Mouse (Mus musculus) forebrain, embryonic 13.5 days (tissue): ENCODE data around the gene Dlx6. TPM values are rescaled to one million over a fixed set of nuclear protein-coding genes. Genes with fewer than 3 reads are reported as not detected.

Source experiments
- ATAC-seq: fragments of 200-750 bp; cut with Nextera tagmentation; 2 replicates; pipeline ENCODE4 v1.8.0; 2017
- H3K27ac ChIP-seq: fragments of 300-500 bp; sonication (generic); 2 replicates; pipeline ENCODE4 v1.5.1; 2015; ENCODE audit warnings: inconsistent platforms, mild to moderate bottlenecking, moderate library complexity
- H3K27me3 ChIP-seq: fragments of 300-500 bp; sonication (generic); 2 replicates; pipeline ENCODE4 v1.6.1; 2015; ENCODE audit warnings: mild to moderate bottlenecking, inconsistent platforms
- H3K36me3 ChIP-seq: fragments of 300-500 bp; sonication (generic); 2 replicates; pipeline ENCODE4 v1.6.1; 2015; ENCODE audit warnings: mild to moderate bottlenecking, inconsistent platforms; ENCODE audit not compliant: poor library complexity, severe bottlenecking
- H3K4me1 ChIP-seq: fragments of 300-500 bp; sonication (generic); 2 replicates; pipeline ENCODE4 v1.6.1; 2015; ENCODE audit warnings: inconsistent platforms
- H3K4me2 ChIP-seq: fragments of 300-500 bp; sonication (generic); 2 replicates; pipeline ENCODE4 v1.6.1; 2015; ENCODE audit warnings: inconsistent platforms, mild to moderate bottlenecking, moderate library complexity
- H3K4me3 ChIP-seq: fragments of 300-500 bp; sonication (generic); 2 replicates; pipeline ENCODE4 v1.5.1; 2015; ENCODE audit warnings: mild to moderate bottlenecking, inconsistent platforms
- H3K9ac ChIP-seq: fragments of 300-500 bp; sonication (generic); 2 replicates; pipeline ENCODE4 v1.6.1; 2015; ENCODE audit warnings: mild to moderate bottlenecking, inconsistent platforms
- H3K9me3 ChIP-seq: fragments of 300-500 bp; sonication (generic); replicated peaks from 2 replicates; pipeline ENCODE4 v1.6.1; 2016; ENCODE audit warnings: inconsistent platforms
- WGBS: fragments of 180-500 bp; shearing (Covaris S2); methylation state at CpG from one replicate; pipeline ENCODE4 v1.1.7; 2015; 5-methylcytosine and 5-hydroxymethylcytosine counted together
- polyA plus RNA-seq: library from polyadenylated mRNA; unstranded; fragments of >200 nt; fragmentation: Nextera tagmentation; extraction: Ambion mirVana; gene quantifications from 2 replicates; pipeline ENCODE4 v1.2.1, GENCODE M21; 2015

Gene Dlx6
- polyA plus RNA-seq = 15.5 and 16.2 TPM in 2 replicates

GRCm38 (mm10) chr6:6863160-6863870 is at the start of gene Dlx6:
TSS of gene Dlx6 (plus strand) at chr6:6863334.
- H3K27me3 ChIP-seq = peaks cover 86% of the 10 kb centered on the region
- peak within 1 kb of the TSS; percentile 70 for H3K4me2 ChIP-seq
- peak within 1 kb of the TSS; percentile 94 for H3K9ac ChIP-seq
- H3K4me3 ChIP-seq = peak within 1 kb of the TSS; percentile 60
- no peaks in the 10 kb centered on the region for H3K9me3 ChIP-seq
- peak; percentile 41 for ATAC-seq
- peak within 1 kb of the TSS; percentile 98 for H3K27ac ChIP-seq
- H3K4me1 ChIP-seq = peaks cover 31% of the 10 kb centered on the region
- no peaks in the 10 kb centered on the region for H3K36me3 ChIP-seq
- WGBS = under 1% methylated on average over 41 of the region's 52 CpGs

- 85% methylated on average over 6 of the region's 6 CpGs for WGBS
- no peak overlapping the region for H3K9ac ChIP-seq
- H3K27me3 ChIP-seq = no peaks in the 10 kb centered on the region
- no peaks in the 10 kb centered on the region for H3K9me3 ChIP-seq
- no peaks in the 10 kb centered on the region for H3K36me3 ChIP-seq
- H3K4me2 ChIP-seq = no peak overlapping the region
- no peak overlapping the region for H3K4me3 ChIP-seq
- peaks cover 11% of the 10 kb centered on the region; the same call in 1 of the 2 replicates for H3K4me1 ChIP-seq
- no peak overlapping the region for H3K27ac ChIP-seq
- peak; percentile 25; the same call in 1 of the 2 replicates for ATAC-seq
Observed at GRCm38 (mm10) chr6:6816821-6817220, 46.3 kb upstream of the Dlx6 start.

GRCm38 (mm10) chr6:6818036-6818788 is 44.9 kb upstream of the Dlx6 start:
- Histone ChIP-seq H3K27ac (no peak overlapping the region), H3K36me3 (no peaks in the 10 kb centered on the region), H3K4me1 (peaks cover 11% of the 10 kb centered on the region; the same call in 1 of the 2 replicates), H3K27me3 (no peaks in the 10 kb centered on the region), H3K4me2 (no peak overlapping the region), H3K9ac (no peak overlapping the region), H3K9me3 (no peaks in the 10 kb centered on the region), H3K4me3 (no peak overlapping the region)
- no peak for ATAC-seq
- WGBS = 59% methylated on average over 8 of the region's 9 CpGs

GRCm38 (mm10) chr6:6819134-6819533 is 44.0 kb upstream of the Dlx6 start:
- Histone ChIP-seq H3K9ac (no peak overlapping the region), H3K9me3 (no peaks in the 10 kb centered on the region), H3K36me3 (no peaks in the 10 kb centered on the region), H3K4me2 (peak overlapping the region; percentile 12), H3K27ac (no peak overlapping the region), H3K4me3 (no peak overlapping the region), H3K27me3 (no peaks in the 10 kb centered on the region), H3K4me1 (peaks cover 11% of the 10 kb centered on the region; the same call in 1 of the 2 replicates)
- 8% methylated on average over 7 of the region's 7 CpGs for WGBS
- ATAC-seq = no peak

- Histone ChIP-seq H3K9ac (no peak overlapping the region), H3K4me1 (peaks cover 13% of the 10 kb centered on the region; the same call in 1 of the 2 replicates), H3K27me3 (no peaks in the 10 kb centered on the region), H3K9me3 (no peaks in the 10 kb centered on the region), H3K36me3 (no peaks in the 10 kb centered on the region), H3K4me3 (no peak overlapping the region), H3K4me2 (no peak overlapping the region), H3K27ac (no peak overlapping the region)
- ATAC-seq = no peak
Observed at GRCm38 (mm10) chr6:6825313-6825712, 37.8 kb upstream of the Dlx6 start.

GRCm38 (mm10) chr6:6826861-6827260 is 36.3 kb upstream of the Dlx6 start:
- no peaks in the 10 kb centered on the region for H3K9me3 ChIP-seq
- no peak overlapping the region for H3K27ac ChIP-seq
- no peak overlapping the region for H3K4me3 ChIP-seq
- peaks cover 13% of the 10 kb centered on the region; the same call in 1 of the 2 replicates for H3K4me1 ChIP-seq
- H3K27me3 ChIP-seq = no peaks in the 10 kb centered on the region
- no peak overlapping the region for H3K4me2 ChIP-seq
- ATAC-seq = no peak
- H3K36me3 ChIP-seq = no peaks in the 10 kb centered on the region
- WGBS = 100% methylated on average over 1 of the region's 1 CpGs
- no peak overlapping the region for H3K9ac ChIP-seq

- Histone ChIP-seq H3K9me3 (no peaks in the 10 kb centered on the region), H3K4me1 (peaks cover 13% of the 10 kb centered on the region; the same call in 1 of the 2 replicates), H3K4me3 (no peak overlapping the region), H3K36me3 (no peaks in the 10 kb centered on the region), H3K4me2 (no peak overlapping the region), H3K27me3 (no peaks in the 10 kb centered on the region), H3K9ac (no peak overlapping the region), H3K27ac (no peak overlapping the region)
- WGBS = 81% methylated on average over 7 of the region's 7 CpGs
- no peak for ATAC-seq
Observed at GRCm38 (mm10) chr6:6830446-6830845, 32.7 kb upstream of the Dlx6 start.

- H3K4me2 ChIP-seq = no peak overlapping the region
- no peak overlapping the region for H3K9ac ChIP-seq
- no peaks in the 10 kb centered on the region for H3K36me3 ChIP-seq
- no peaks in the 10 kb centered on the region for H3K27me3 ChIP-seq
- H3K4me3 ChIP-seq = no peak overlapping the region
- ATAC-seq = no peak
- H3K9me3 ChIP-seq = no peaks in the 10 kb centered on the region
- 0 out of 2 replicates have a peak, but pooled peaks cover 1% of the 10 kb centered on the region for H3K4me1 ChIP-seq
- 90% methylated on average over 3 of the region's 3 CpGs for WGBS
- H3K27ac ChIP-seq = no peak overlapping the region
Observed at GRCm38 (mm10) chr6:6833301-6833700, 29.8 kb upstream of the Dlx6 start.

GRCm38 (mm10) chr6:6848541-6848940 is 14.6 kb upstream of the Dlx6 start:
- Histone ChIP-seq H3K4me1 (peaks cover 19% of the 10 kb centered on the region), H3K4me3 (no peak overlapping the region), H3K27me3 (peaks cover 91% of the 10 kb centered on the region), H3K27ac (no peak overlapping the region), H3K9ac (no peak overlapping the region), H3K9me3 (no peaks in the 10 kb centered on the region), H3K4me2 (peak overlapping the region; percentile 41), H3K36me3 (no peaks in the 10 kb centered on the region)
- no peak for ATAC-seq
- 9% methylated on average over 4 of the region's 4 CpGs for WGBS

- WGBS = under 1% methylated on average over 12 of the region's 12 CpGs
Observed at GRCm38 (mm10) chr6:6849744-6850143, 13.4 kb upstream of the Dlx6 start.

GRCm38 (mm10) chr6:6850324-6851060 is 12.6 kb upstream of the Dlx6 start:
- peak overlapping the region; percentile 45; the same call in 1 of the 2 replicates for H3K9ac ChIP-seq
- no peaks in the 10 kb centered on the region for H3K36me3 ChIP-seq
- H3K9me3 ChIP-seq = no peaks in the 10 kb centered on the region
- peak overlapping the region; percentile 50 for H3K4me2 ChIP-seq
- peak overlapping the region; percentile 85 for H3K27ac ChIP-seq
- WGBS = 2% methylated on average over 26 of the region's 26 CpGs
- peaks cover 24% of the 10 kb centered on the region for H3K4me1 ChIP-seq
- peaks cover 92% of the 10 kb centered on the region for H3K27me3 ChIP-seq
- peak overlapping the region; percentile 20 for H3K4me3 ChIP-seq
- ATAC-seq = peak; percentile 16; the same call in 1 of the 2 replicates

More at GRCm38 (mm10) chr6:6849744-6850143, 13.4 kb upstream of the Dlx6 start:
- Histone ChIP-seq H3K9me3 (no peaks in the 10 kb centered on the region), H3K9ac (no peak overlapping the region), H3K4me2 (peak overlapping the region; percentile 50), H3K27ac (peak overlapping the region; percentile 85; the same call in 1 of the 2 replicates), H3K4me1 (peaks cover 19% of the 10 kb centered on the region), H3K36me3 (no peaks in the 10 kb centered on the region), H3K27me3 (peaks cover 92% of the 10 kb centered on the region), H3K4me3 (peak overlapping the region; percentile 20; the same call in 1 of the 2 replicates)
- no peak for ATAC-seq
